Mouse (Mus musculus): Measurements from ENCODE around the gene Cnot2.
A peak's percentile ranks its signal among the peaks of the same experiment; 100 is the strongest.

DNA sequence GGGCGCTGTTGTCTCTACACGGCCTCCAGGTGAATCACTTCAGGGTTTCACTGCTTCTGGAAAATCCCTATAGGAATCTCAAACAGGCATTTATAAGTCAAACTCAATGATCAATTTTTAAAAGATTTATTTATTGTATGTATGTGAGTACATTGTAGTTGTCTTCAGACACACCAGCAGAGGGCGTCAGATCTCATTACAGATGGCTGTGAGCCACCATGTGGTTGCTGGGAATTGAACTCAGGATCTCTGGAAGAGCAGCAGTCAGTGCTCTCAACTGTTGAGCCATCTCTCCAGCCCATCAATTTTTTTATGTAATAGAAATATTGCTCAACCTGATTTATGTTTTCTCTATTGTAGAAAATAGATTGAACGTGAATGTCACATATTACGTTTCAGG lies 100.3 kb downstream of the Cnot2 start:
- TF ChIP-seq CTCF (conservative IDR thresholded peaks at IDR 0.05; ENCODE audit: low read length) = peak; percentile 18; the same call in 1 of the 2 replicates
- no peak for TF ChIP-seq POU5F1 (IDR thresholded peaks at IDR 0.05; ENCODE audit: borderline replicate concordance, low read length)
- no peak for TF ChIP-seq NANOG (IDR thresholded peaks at IDR 0.05; ENCODE audit: borderline replicate concordance, low read length)

All from E14TG2a.4 (cell line).